Mouse (Mus musculus): ENCODE data around the gene Pcsk1n. TPM values are rescaled to one million over a fixed set of nuclear protein-coding genes. Genes with fewer than 3 reads are reported as not detected.

Gene Pcsk1n
- total RNA-seq (2012; rRNA removed) = not detected in 2 replicates
- polyA plus RNA-seq (2012; ENCODE audit: insufficient read depth in 1 of 2, insufficient read length in 2 of 2, low read depth in 1 of 2, low replicate concordance in 2 of 2, missing spikeins in 1 of 2) = not detected

- Histone ChIP-seq H3K27ac (ENCODE audit: control insufficient read depth, low read depth, low read length) (no peak within 1 kb of the TSS), H3K4me3 (ENCODE audit: control insufficient read depth in 1 of 2, insufficient read depth in 1 of 2, low read depth in 2 of 2, low read length in 2 of 2) (no peak within 1 kb of the TSS), H3K27me3 (ENCODE audit: control insufficient read depth in 1 of 2, insufficient read depth in 2 of 2, low read length in 2 of 2) (no peaks in the 10 kb centered on the region; a peak in 3 of 4 replicates), H3K79me2 (ENCODE audit: control insufficient read depth, insufficient read depth, low read length, poor library complexity) (no peaks in the 10 kb centered on the region), H3K4me1 (ENCODE audit: control insufficient read depth in 1 of 2, insufficient read depth in 2 of 2, low read length in 2 of 2) (no peaks in the 10 kb centered on the region), H3K9ac (ENCODE audit: control insufficient read depth, low read depth, low read length, poor library complexity, severe bottlenecking) (no peak within 1 kb of the TSS), H3K9me3 (replicated peaks; ENCODE audit: insufficient read depth, low read length) (no peaks in the 10 kb centered on the region), H3K36me3 (ENCODE audit: control insufficient read depth in 1 of 2, insufficient read depth in 2 of 2, low read length in 2 of 2) (peaks cover 0 to 2% of the 10 kb centered on the region in 2 experiments; a peak in 1 of 4 replicates)
- TF ChIP-seq RAD21 (IDR thresholded peaks at IDR 0.05; ENCODE audit: low read depth, low read length) (no peak), ELF1 (IDR thresholded peaks at IDR 0.05; ENCODE audit: low read depth, low read length) (no peak), TAL1 (IDR thresholded peaks at IDR 0.05; ENCODE audit: low read length) (no peak), EP300 (IDR thresholded peaks at IDR 0.05; ENCODE audit: low read depth in 1 of 2, low read length in 2 of 2) (no peak)
- no peak for DNase-seq (ENCODE audit: low read depth, low spot score)
Observed at GRCm38 (mm10) chrX:7919601-7920383, at the start of gene Pcsk1n. Pcsk1n (plus strand) TSS chrX:7919822.

GRCm38 (mm10) chrX:7869826-7870225 lies 49.8 kb upstream of the Pcsk1n start:
- no peaks in the 10 kb centered on the region for H3K4me1 ChIP-seq (ENCODE audit: control insufficient read depth in 1 of 2, insufficient read depth in 2 of 2, low read length in 2 of 2)
- no peak overlapping the region for H3K4me3 ChIP-seq (ENCODE audit: control insufficient read depth in 1 of 2, insufficient read depth in 1 of 2, low read depth in 2 of 2, low read length in 2 of 2)
- no peak overlapping the region for H3K27ac ChIP-seq (ENCODE audit: control insufficient read depth, low read depth, low read length)
- H3K79me2 ChIP-seq (ENCODE audit: control insufficient read depth, insufficient read depth, low read length, poor library complexity) = peaks cover 9% of the 10 kb centered on the region
- no peak overlapping the region for H3K9ac ChIP-seq (ENCODE audit: control insufficient read depth, low read depth, low read length, poor library complexity, severe bottlenecking)
- DNase-seq (ENCODE audit: low read depth, low spot score) = no peak
- H3K27me3 ChIP-seq (ENCODE audit: control insufficient read depth in 1 of 2, insufficient read depth in 2 of 2, low read length in 2 of 2) = no peaks in the 10 kb centered on the region
- H3K36me3 ChIP-seq (ENCODE audit: control insufficient read depth in 1 of 2, insufficient read depth in 2 of 2, low read length in 2 of 2) = peaks cover 0 to 26% of the 10 kb centered on the region in 2 experiments; a peak in 2 of 4 replicates
- no peaks in the 10 kb centered on the region for H3K9me3 ChIP-seq (replicated peaks; ENCODE audit: insufficient read depth, low read length)
- TF ChIP-seq ZNF384 (IDR thresholded peaks at IDR 0.05; ENCODE audit: low read depth, low read length) = no peak
- no peak for TF ChIP-seq EP300 (IDR thresholded peaks at IDR 0.05; ENCODE audit: low read depth in 1 of 2, low read length in 2 of 2)
- no peak for TF ChIP-seq POLR2AphosphoS5 (IDR thresholded peaks at IDR 0.05; ENCODE audit: borderline replicate concordance, low read depth, low read length)
- no peak for TF ChIP-seq NELFE (IDR thresholded peaks at IDR 0.05; ENCODE audit: low read depth, low read length)
- TF ChIP-seq TBP (IDR thresholded peaks at IDR 0.05; ENCODE audit: low read depth, low read length) = no peak
- no peak for TF ChIP-seq POLR2A (IDR thresholded peaks at IDR 0.05; ENCODE audit: control insufficient read depth in 1 of 2, insufficient read depth in 1 of 2, low read depth in 1 of 2, low read length in 2 of 2, poor library complexity in 1 of 2)
- no peak for TF ChIP-seq USF2 (IDR thresholded peaks at IDR 0.05; ENCODE audit: borderline replicate concordance in 1 of 2, insufficient read depth in 1 of 2, low read depth in 1 of 2, low read length in 2 of 2)
- no peak for TF ChIP-seq GABPA (IDR thresholded peaks at IDR 0.05; ENCODE audit: low read depth, low read length)
- no peak for TF ChIP-seq MEF2A (IDR thresholded peaks at IDR 0.05; ENCODE audit: extremely low read depth, insufficient replicate concordance, low read depth, low read length, poor library complexity, severe bottlenecking)
- TF ChIP-seq ZC3H11A (IDR thresholded peaks at IDR 0.05; ENCODE audit: low read depth, low read length) = no peak
- TF ChIP-seq CHD2 (IDR thresholded peaks at IDR 0.05; ENCODE audit: low read length) = no peak
- no peak for TF ChIP-seq ZMIZ1 (IDR thresholded peaks at IDR 0.05; ENCODE audit: low read depth, low read length)
- no peak for TF ChIP-seq RAD21 (IDR thresholded peaks at IDR 0.05; ENCODE audit: low read depth, low read length)
- no peak for TF ChIP-seq ELF1 (IDR thresholded peaks at IDR 0.05; ENCODE audit: low read depth, low read length)
- TF ChIP-seq SMC3 (IDR thresholded peaks at IDR 0.05; ENCODE audit: low read depth, low read length) = no peak
- TF ChIP-seq ETS1 (IDR thresholded peaks at IDR 0.05; ENCODE audit: low read depth, low read length) = no peak
- no peak for TF ChIP-seq KAT2A (conservative IDR thresholded peaks at IDR 0.05; ENCODE audit: low read depth, low read length)
- TF ChIP-seq POLR2AphosphoS2 (IDR thresholded peaks at IDR 0.05; ENCODE audit: low read length) = no peak

Data from MEL (cell line).